Mouse (Mus musculus) cerebellum, postnatal 14 days (tissue): ENCODE data around the gene Gucd1.
"Not testable (repeated sequence)": the region's sequence is repeated elsewhere in the genome, so short reads cannot be mapped to it uniquely, and the experiment has no call there.

ENCODE experiments used
- DNase-seq, 2 experiments: peaks; one replicate each; pipeline ENCODE4 v3.0.0; 2021; ENCODE audit warnings: mixed read lengths in 2 of 2

The Gucd1 gene

GRCm38 (mm10) chr10:75364214-75364690 is 153.5 kb downstream of the Gucd1 start:
- DNase-seq = peak; percentile 76 to 85

GRCm38 (mm10) chr10:75355341-75355740 is 162.4 kb downstream of the Gucd1 start:
- no peak for DNase-seq

- not testable (repeated sequence) for DNase-seq
These were observed 163.9 kb downstream of the Gucd1 start for GRCm38 (mm10) chr10:75353838-75354241.

- DNase-seq = no peak
These were observed 165.2 kb downstream of the Gucd1 start for GRCm38 (mm10) chr10:75352541-75352940.

- no peak for DNase-seq
These were observed 167.2 kb downstream of the Gucd1 start for GRCm38 (mm10) chr10:75350564-75350963.

GRCm38 (mm10) chr10:75345265-75345664 is 172.5 kb downstream of the Gucd1 start:
- DNase-seq = no peak

- not testable (repeated sequence) for DNase-seq
These were observed 173.2 kb downstream of the Gucd1 start for GRCm38 (mm10) chr10:75344563-75344962.

GRCm38 (mm10) chr10:75341936-75342335 is 175.8 kb downstream of the Gucd1 start:
- no peak for DNase-seq

GRCm38 (mm10) chr10:75339377-75339776 is 178.4 kb downstream of the Gucd1 start:
- DNase-seq = no peak

GRCm38 (mm10) chr10:75338852-75339251 is 178.9 kb downstream of the Gucd1 start:
- no peak for DNase-seq

GRCm38 (mm10) chr10:75337231-75337630 is 180.5 kb downstream of the Gucd1 start:
- no peak for DNase-seq

GRCm38 (mm10) chr10:75335075-75335474 is 182.7 kb downstream of the Gucd1 start:
- DNase-seq = no peak

- DNase-seq = no peak
These were observed 183.6 kb downstream of the Gucd1 start for GRCm38 (mm10) chr10:75334175-75334574.

GRCm38 (mm10) chr10:75333176-75333776 is 184.5 kb downstream of the Gucd1 start:
- peak in 1 of 2 experiments; percentile 47 for DNase-seq

- no peak for DNase-seq
These were observed 185.5 kb downstream of the Gucd1 start for GRCm38 (mm10) chr10:75332268-75332667.

- DNase-seq = no peak
These were observed 189.5 kb downstream of the Gucd1 start for GRCm38 (mm10) chr10:75328201-75328704.

GRCm38 (mm10) chr10:75327081-75327480 is 190.7 kb downstream of the Gucd1 start:
- DNase-seq = no peak

- no peak for DNase-seq
These were observed 191.2 kb downstream of the Gucd1 start for GRCm38 (mm10) chr10:75326553-75326952.

GRCm38 (mm10) chr10:75325821-75326220 is 192.0 kb downstream of the Gucd1 start:
- DNase-seq = no peak

- DNase-seq = no peak
These were observed 193.4 kb downstream of the Gucd1 start for GRCm38 (mm10) chr10:75324391-75324790.

- DNase-seq = no peak
These were observed 193.8 kb downstream of the Gucd1 start for GRCm38 (mm10) chr10:75323986-75324385.

- no peak for DNase-seq
These were observed 194.8 kb downstream of the Gucd1 start for GRCm38 (mm10) chr10:75322966-75323365.

- DNase-seq = no peak
These were observed 197.5 kb downstream of the Gucd1 start for GRCm38 (mm10) chr10:75320321-75320720.

GRCm38 (mm10) chr10:75318206-75318605 is 199.6 kb downstream of the Gucd1 start:
- no peak for DNase-seq
